Mouse (Mus musculus): ENCODE measurements around the gene Scube3. TPM values are rescaled to one million over a fixed set of nuclear protein-coding genes. Genes with fewer than 3 reads are reported as not detected.
A peak's percentile ranks its signal among the peaks of the same experiment; 100 is the strongest.
"Not testable (repeated sequence)": the region's sequence is repeated elsewhere in the genome, so short reads cannot be mapped to it uniquely, and the experiment has no call there.

Scube3 gene
- total RNA-seq, 1 experiment from 2014 or later = 1.0 TPM

- peak; percentile 34 for ATAC-seq (replicated peaks; ENCODE audit: low read depth, poor library complexity, severe bottlenecking)
Measured at GRCm38 (mm10) chr17:28209457-28210110, 67.6 kb downstream of the Scube3 start.

GRCm38 (mm10) chr17:28211921-28212341 is 70.0 kb downstream of the Scube3 start:
- peak; percentile 23 for ATAC-seq (replicated peaks; ENCODE audit: low read depth, poor library complexity, severe bottlenecking)

- no peak for ATAC-seq (replicated peaks; ENCODE audit: low read depth, poor library complexity, severe bottlenecking)
Measured at GRCm38 (mm10) chr17:28212391-28212790, 70.5 kb downstream of the Scube3 start.

- no peak for ATAC-seq (replicated peaks; ENCODE audit: low read depth, poor library complexity, severe bottlenecking)
Measured at GRCm38 (mm10) chr17:28213236-28213635, 71.3 kb downstream of the Scube3 start.

- ATAC-seq (replicated peaks; ENCODE audit: low read depth, poor library complexity, severe bottlenecking) = no peak
Measured at GRCm38 (mm10) chr17:28216791-28217190, 74.8 kb downstream of the Scube3 start.

GRCm38 (mm10) chr17:28217721-28218649 is 76.0 kb downstream of the Scube3 start:
- peak; percentile 78 for ATAC-seq (replicated peaks; ENCODE audit: low read depth, poor library complexity, severe bottlenecking)

- ATAC-seq (replicated peaks; ENCODE audit: low read depth, poor library complexity, severe bottlenecking) = not testable (repeated sequence)
Measured at GRCm38 (mm10) chr17:28222463-28222862, 80.5 kb downstream of the Scube3 start.

GRCm38 (mm10) chr17:28223561-28224391 is 81.8 kb downstream of the Scube3 start:
- peak; percentile 73 for ATAC-seq (replicated peaks; ENCODE audit: low read depth, poor library complexity, severe bottlenecking)

Other genes with a start within 250 kb of the Scube3 start
- 28.7 and 40.5 TPM in 2 replicates for gene Anks1, start 232.8 kb upstream of the Scube3 start, total RNA-seq (2017)
- gene Taf11, start 232.3 kb upstream of the Scube3 start, total RNA-seq (2017) = 29.2 and 35.7 TPM in 2 replicates
- gene Tcp11, start 61.5 kb upstream of the Scube3 start, total RNA-seq (2017) = 2.2 TPM in 1 of 2 replicates, not detected in the other
- gene Zfp523, start 35.0 kb downstream of the Scube3 start, total RNA-seq (2017) = 19.2 and 27.5 TPM in 2 replicates
- gene Def6, start 65.6 kb downstream of the Scube3 start, total RNA-seq (2017) = 103 and 128 TPM in 2 replicates
- gene Ppard, start 90.6 kb downstream of the Scube3 start, total RNA-seq (2017) = 2.1 and 3.1 TPM in 2 replicates
- gene Fance, start 171.4 kb downstream of the Scube3 start, total RNA-seq (2017) = 15.9 and 36.0 TPM in 2 replicates
- 1,140 and 1,191 TPM in 2 replicates for gene Rpl10a, start 186.3 kb downstream of the Scube3 start, total RNA-seq (2017)
- gene Tead3, start 208.7 kb downstream of the Scube3 start, total RNA-seq (2017) = not detected in 2 replicates
- not detected in 2 replicates for gene Tulp1, start 223.1 kb downstream of the Scube3 start, total RNA-seq (2017)